Mouse (Mus musculus) midbrain, embryonic 14.5 days (tissue): ENCODE results near the gene Dnajb2. TPM values are rescaled to one million over a fixed set of nuclear protein-coding genes. Genes with fewer than 3 reads are reported as not detected.

Experiments
- ATAC-seq: fragments of 200-750 bp; cut with Nextera tagmentation; 2 replicates; pipeline ENCODE4 v1.8.0; 2017; ENCODE audit warnings: moderate number of reproducible peaks, moderate library complexity; ENCODE audit not compliant: low FRiP score, low TSS enrichment
- DNase-seq: peaks from one replicate; pipeline ENCODE4 v3.0.0-alpha.2; 2015
- H3K27ac ChIP-seq: fragments of 300-500 bp; sonication (generic); replicated peaks from 2 replicates; pipeline ENCODE4 v1.5.1; 2014; ENCODE audit warnings: mild to moderate bottlenecking, low read depth, low read length, moderate library complexity
- H3K27me3 ChIP-seq: fragments of 300-500 bp; sonication (generic); 2 replicates; pipeline ENCODE4 v1.6.1; 2014; ENCODE audit warnings: low read length, control low read depth, mixed read lengths; ENCODE audit not compliant: control insufficient read depth, insufficient read depth
- H3K36me3 ChIP-seq: fragments of 300-500 bp; sonication (generic); 2 replicates; pipeline ENCODE4 v1.6.1; 2014; ENCODE audit warnings: low read length, control low read depth; ENCODE audit not compliant: control insufficient read depth, insufficient read depth
- H3K4me1 ChIP-seq: fragments of 300-500 bp; sonication (generic); 2 replicates; pipeline ENCODE4 v1.6.1; 2014; ENCODE audit warnings: mild to moderate bottlenecking, antibody characterized with exemption, low read length, control low read depth; ENCODE audit not compliant: control insufficient read depth, insufficient read depth
- H3K4me2 ChIP-seq: fragments of 300-500 bp; sonication (generic); 2 replicates; pipeline ENCODE4 v1.6.1; 2014; ENCODE audit warnings: mild to moderate bottlenecking, low read length, moderate library complexity
- H3K4me3 ChIP-seq: fragments of 300-500 bp; sonication (generic); replicated peaks from 2 replicates; pipeline ENCODE4 v1.5.1; 2014; ENCODE audit warnings: low read depth, low read length
- H3K9ac ChIP-seq: fragments of 300-500 bp; sonication (generic); replicated peaks from 2 replicates; pipeline ENCODE4 v1.6.1; 2014; ENCODE audit warnings: mild to moderate bottlenecking, low read length, moderate library complexity
- H3K9me3 ChIP-seq: fragments of 300-500 bp; sonication (generic); 2 replicates; pipeline ENCODE4 v1.6.1; 2016; ENCODE audit warnings: low read length, control low read depth, mixed read lengths; ENCODE audit not compliant: control insufficient read depth
- WGBS: fragments of 180-500 bp; shearing (Covaris S2); extraction: QIAGEN DNeasy Blood & Tissue Kit; methylation state at CpG from one replicate; pipeline ENCODE4 v1.1.7; 2014; 5-methylcytosine and 5-hydroxymethylcytosine counted together
- microRNA-seq: library from miRNA; unstranded; fragments of <30 nt; microRNA quantifications from one replicate; pipeline ENCODE4, GENCODE M21; 2016
- polyA plus RNA-seq: library from polyadenylated mRNA; unstranded; fragments of >200 nt; fragmentation: Nextera tagmentation; extraction: Ambion mirVana; gene quantifications from 2 replicates; pipeline ENCODE4 v1.2.1, GENCODE M21; 2014

Gene Dnajb2
- polyA plus RNA-seq, 1 experiment from 2014 or later, result 29.5 TPM

GRCm38 (mm10) chr1:75292476-75293330 lies 56.5 kb downstream of the Dnajb2 start:
- Histone ChIP-seq H3K27ac (no peak overlapping the region), H3K4me3 (no peak overlapping the region), H3K9ac (no peak overlapping the region), H3K4me1 (peaks cover 26% of the 10 kb centered on the region), H3K36me3 (no peaks in the 10 kb centered on the region), H3K9me3 (no peaks in the 10 kb centered on the region), H3K4me2 (no peak overlapping the region), H3K27me3 (no peaks in the 10 kb centered on the region)
- WGBS, result 62% methylated on average over 12 of the region's 12 CpGs
- peak; percentile 15 for DNase-seq
- ATAC-seq, result no peak

- 92% methylated on average over 5 of the region's 5 CpGs for WGBS
- Histone ChIP-seq H3K36me3 (no peaks in the 10 kb centered on the region), H3K9ac (no peak overlapping the region), H3K4me3 (no peak overlapping the region), H3K4me1 (peaks cover 22% of the 10 kb centered on the region), H3K27me3 (no peaks in the 10 kb centered on the region), H3K4me2 (no peak overlapping the region), H3K9me3 (no peaks in the 10 kb centered on the region), H3K27ac (no peak overlapping the region)
- DNase-seq (no peak), ATAC-seq (no peak)
These were observed 57.1 kb downstream of the Dnajb2 start for GRCm38 (mm10) chr1:75293331-75293701.

DNA sequence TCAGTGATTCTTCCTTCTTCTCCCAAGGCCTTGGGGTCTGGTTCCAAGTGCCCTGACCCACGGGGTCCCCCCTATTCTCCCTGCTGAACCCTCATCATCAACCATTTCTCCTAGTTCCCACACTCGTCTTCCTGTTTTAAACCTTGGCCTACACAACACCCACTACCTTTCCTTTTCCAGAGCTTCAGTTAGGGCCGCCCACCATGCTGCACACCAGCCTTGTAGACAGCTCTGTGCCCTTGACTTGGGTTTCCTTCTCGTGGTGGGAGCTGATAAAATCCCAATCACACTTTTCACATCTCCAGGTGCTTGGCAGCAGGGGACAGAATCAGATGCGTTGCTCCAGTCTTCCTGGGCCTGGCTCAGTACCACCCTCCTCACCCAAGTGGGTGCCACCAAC lies 58.1 kb downstream of the Dnajb2 start:
- Histone ChIP-seq H3K9ac (no peak overlapping the region), H3K4me3 (no peak overlapping the region), H3K9me3 (no peaks in the 10 kb centered on the region), H3K4me2 (no peak overlapping the region), H3K27ac (no peak overlapping the region), H3K4me1 (peaks cover 12% of the 10 kb centered on the region), H3K27me3 (no peaks in the 10 kb centered on the region), H3K36me3 (no peaks in the 10 kb centered on the region)
- ATAC-seq, result no peak
- no peak for DNase-seq
- 81% methylated on average over 5 of the region's 5 CpGs for WGBS

Small RNA genes lying within 50 kb of the gene (microRNA-seq; reads per million reads assigned to microRNA genes)
- gene Gm27943, result not detected

Other genes with a start within 250 kb of the Dnajb2 start
- gene Nhej1, start 111.2 kb upstream of the Dnajb2 start, polyA plus RNA-seq, result 6.9 and 7.7 TPM in 2 replicates
- not detected in 2 replicates for gene Slc23a3, start 102.5 kb upstream of the Dnajb2 start, polyA plus RNA-seq
- gene Cnppd1, start 93.7 kb upstream of the Dnajb2 start, polyA plus RNA-seq, result 48.8 and 52.5 TPM in 2 replicates
- gene Retreg2, start 93.6 kb upstream of the Dnajb2 start, polyA plus RNA-seq, result 126 and 133 TPM in 2 replicates
- 34.5 and 34.8 TPM in 2 replicates for gene Zfand2b, start 67.8 kb upstream of the Dnajb2 start, polyA plus RNA-seq
- 35.5 and 36.3 TPM in 2 replicates for gene Abcb6, start 56.0 kb upstream of the Dnajb2 start, polyA plus RNA-seq
- 18.1 and 19.7 TPM in 2 replicates for gene Ankzf1, start 44.3 kb upstream of the Dnajb2 start, polyA plus RNA-seq
- gene Atg9a, start 44.2 kb upstream of the Dnajb2 start, polyA plus RNA-seq, result 40.7 and 47.8 TPM in 2 replicates
- 14.2 and 24.2 TPM in 2 replicates for gene Glb1l, start 25.6 kb upstream of the Dnajb2 start, polyA plus RNA-seq
- gene Stk16, start 25.6 kb upstream of the Dnajb2 start, polyA plus RNA-seq, result 120 and 144 TPM in 2 replicates
- 4.2 and 6.4 TPM in 2 replicates for gene Tuba4a, start 16.5 kb upstream of the Dnajb2 start, polyA plus RNA-seq
- gene A630095N17Rik, start 4.3 kb upstream of the Dnajb2 start, polyA plus RNA-seq, result not detected in 2 replicates
- 16.6 and 19.3 TPM in 2 replicates for gene Ptprn, start 28.1 kb downstream of the Dnajb2 start, polyA plus RNA-seq
- 116 and 164 TPM in 2 replicates for gene Resp18, start 42.0 kb downstream of the Dnajb2 start, polyA plus RNA-seq
- 146 and 152 TPM in 2 replicates for gene Dnpep, start 81.6 kb downstream of the Dnajb2 start, polyA plus RNA-seq
- 0.32 and 1.4 TPM in 2 replicates for gene Des, start 123.9 kb downstream of the Dnajb2 start, polyA plus RNA-seq
- 15.6 and 19.4 TPM in 2 replicates for gene Speg, start 138.9 kb downstream of the Dnajb2 start, polyA plus RNA-seq
- gene Gmppa, start 199.5 kb downstream of the Dnajb2 start, polyA plus RNA-seq, result 75.7 and 75.9 TPM in 2 replicates
- gene Asic4, start 214.0 kb downstream of the Dnajb2 start, polyA plus RNA-seq, result 16.6 and 34.3 TPM in 2 replicates
- 39.7 and 44.2 TPM in 2 replicates for gene Chpf, start 242.9 kb downstream of the Dnajb2 start, polyA plus RNA-seq
- gene Tmem198, start 243.1 kb downstream of the Dnajb2 start, polyA plus RNA-seq, result 42.9 and 55.9 TPM in 2 replicates